Mouse (Mus musculus): ENCODE results near the gene Znrd1as.
A peak's percentile ranks its signal among the peaks of the same experiment; 100 is the strongest.

GRCm38 (mm10) chr17:36997033-36997735 lies 38.8 kb downstream of the Znrd1as start:
- TF ChIP-seq CTCF (conservative IDR thresholded peaks at IDR 0.05; ENCODE audit: low read length) (peak; percentile 67), NANOG (IDR thresholded peaks at IDR 0.05; ENCODE audit: borderline replicate concordance, low read length) (peak; percentile 52; the same call in 1 of the 2 replicates), POU5F1 (IDR thresholded peaks at IDR 0.05; ENCODE audit: borderline replicate concordance, low read length) (no peak)

Measured in E14TG2a.4 (cell line).